Mouse (Mus musculus) adrenal gland, adult 18-20 months (tissue): ENCODE data around the gene Saxo2. TPM values are rescaled to one million over a fixed set of nuclear protein-coding genes. Genes with fewer than 3 reads are reported as not detected.

Source experiments
- DNase-seq, 2 experiments: peaks; one replicate each; pipeline ENCODE4 v3.0.0; 2021 to 2022; ENCODE audit warnings: low spot score in 2 of 2
- long read RNA-seq, 2 experiments: library from polyadenylated mRNA; stranded (forward); transcript quantifications; one replicate each; pipeline ENCODE4 v2.0.0; 2021
- total RNA-seq, 2 experiments: library from RNA; stranded (reverse); gene quantifications; 1 replicate in 1 of 2; 2 replicates in 1 of 2; pipeline ENCODE4 v1.2.3; 2021

Saxo2 gene
- total RNA-seq, result 1 to 10 TPM; 2.2 to 2.3 TPM
- long read RNA-seq, experiment 1, partial matches to known transcripts, result 0 of 1 reads
- long read RNA-seq, experiment 1, other reads (novel, unspliced or antisense), result 0 of 1 reads
- long read RNA-seq, experiment 2, partial matches to known transcripts, result 0 of 1 reads
- long read RNA-seq, experiment 2, other reads (novel, unspliced or antisense), result 1 of 1 reads

DNA sequence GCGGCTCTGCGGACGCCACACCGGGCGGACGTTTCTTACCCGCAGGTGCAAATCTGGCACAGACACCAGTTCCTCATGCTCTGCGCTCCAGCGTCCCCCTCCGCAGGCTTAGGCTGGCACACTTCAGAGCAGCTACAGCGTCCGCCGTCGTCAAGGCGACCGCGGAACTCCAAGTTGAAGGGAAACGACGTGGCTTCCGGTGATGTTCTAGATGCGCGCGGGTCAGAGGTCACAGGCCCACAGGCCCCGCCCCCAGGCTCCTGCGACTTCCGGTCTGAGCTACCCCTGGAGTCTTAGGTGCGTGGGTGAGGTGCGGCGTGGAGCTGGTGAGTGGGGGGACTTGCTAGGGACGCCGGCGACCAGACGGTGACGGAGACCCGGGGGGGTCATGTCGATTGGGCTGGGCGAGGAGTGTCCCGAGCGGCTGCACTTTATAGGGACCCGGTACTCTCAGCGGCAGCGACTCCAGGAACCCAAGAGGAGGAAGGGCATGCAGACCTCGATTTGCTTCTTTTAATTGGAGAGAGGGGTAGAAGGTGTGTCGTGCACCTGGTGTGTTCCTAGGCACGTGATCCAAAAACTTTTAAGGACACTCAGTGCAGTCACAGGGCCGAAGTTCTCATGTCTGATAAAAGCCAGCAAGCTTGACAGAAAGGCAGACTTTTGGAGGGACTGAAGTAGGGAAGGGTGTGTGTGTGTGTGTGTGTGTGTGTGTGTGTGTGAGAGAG, at the start of gene Saxo2, which contains the start of gene Efl1:
Saxo2 (minus strand) TSS at position 176 of the 728 bp plus-strand sequence.
Efl1 (plus strand) TSS at position 262 of the 728 bp plus-strand sequence.
- DNase-seq, result peak; percentile 93 to 95

GRCm38 (mm10) chr7:82697668-82698067, 49.3 kb upstream of the Saxo2 start:
- DNase-seq, result no peak

DNA sequence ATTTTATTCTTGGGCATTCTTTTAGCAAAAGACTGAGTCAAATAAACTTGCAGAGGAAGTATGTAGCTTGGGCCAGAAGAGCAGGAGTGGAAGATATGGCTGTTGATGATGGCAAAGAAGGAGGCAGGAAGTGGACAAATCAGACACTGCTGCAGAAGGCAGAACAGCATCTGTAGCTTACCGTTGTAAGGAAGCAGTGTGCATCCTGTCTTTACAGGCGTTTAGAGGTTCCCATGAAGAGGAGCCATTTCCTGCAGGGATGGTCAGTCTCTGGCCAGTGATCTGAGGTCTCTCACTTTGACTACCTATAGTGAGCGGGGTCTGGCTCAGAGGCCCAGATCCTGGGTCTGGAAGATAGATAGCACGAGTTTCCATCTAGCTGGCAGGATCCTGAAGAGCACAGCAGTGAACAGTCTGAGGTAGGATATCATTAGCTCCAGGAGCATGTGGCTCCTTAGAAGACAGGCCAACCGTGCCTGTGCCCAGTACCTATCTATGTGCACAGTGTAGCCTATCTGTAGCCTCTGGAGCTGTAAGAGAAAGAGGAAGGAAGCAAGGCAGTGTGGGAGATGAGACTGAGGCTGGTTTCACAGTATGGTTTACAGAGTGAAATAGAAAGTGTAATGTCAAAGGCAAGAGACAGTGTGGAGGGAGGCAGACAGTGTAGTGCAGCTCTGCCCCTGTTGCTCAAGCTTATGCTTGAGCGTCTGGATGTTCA, 42.9 kb upstream of the Saxo2 start:
- DNase-seq, result no peak

DNA sequence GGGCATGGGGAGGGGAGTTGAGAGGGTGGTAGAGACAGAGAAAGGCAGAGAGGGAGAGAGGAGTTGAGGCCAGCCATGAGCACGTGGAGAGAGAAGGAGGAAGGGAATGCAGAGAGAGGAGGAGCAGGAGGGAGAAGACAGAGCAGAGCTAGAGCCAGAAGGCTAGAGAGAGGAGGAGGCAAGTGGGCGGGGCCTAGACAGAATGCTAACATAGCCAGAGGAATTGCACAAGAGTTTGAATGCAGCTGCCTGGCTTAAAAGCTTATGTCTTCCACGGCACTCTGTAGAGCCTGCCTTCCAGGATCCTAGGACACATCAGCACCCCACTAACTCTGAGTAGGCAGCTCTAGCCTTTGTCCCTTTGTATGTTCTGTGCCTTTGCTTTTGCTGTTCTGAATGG, 40.4 kb upstream of the Saxo2 start:
- DNase-seq, result peak; percentile 9 to 26

DNA sequence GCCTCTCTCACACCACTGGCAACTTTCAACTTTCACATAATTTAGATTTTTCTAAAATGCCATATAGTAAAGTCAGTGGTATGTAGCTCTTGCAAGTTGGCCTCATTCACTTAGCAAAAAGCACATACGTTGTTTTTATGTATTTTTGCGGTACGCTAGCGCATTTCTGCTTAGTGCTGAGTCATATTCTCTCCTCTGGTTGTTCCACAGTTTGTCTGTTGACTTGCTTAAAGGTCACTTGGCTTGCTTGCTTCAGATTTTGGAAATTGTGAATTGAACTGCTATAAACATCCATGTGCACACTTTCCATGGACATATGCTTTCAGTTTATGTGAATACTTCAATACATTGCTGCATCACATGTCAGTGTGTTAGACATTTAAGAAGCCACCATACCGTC, 31.6 kb upstream of the Saxo2 start:
- no peak for DNase-seq

- DNase-seq, result no peak
Observed at GRCm38 (mm10) chr7:82676834-82677233, 28.5 kb upstream of the Saxo2 start.

DNA sequence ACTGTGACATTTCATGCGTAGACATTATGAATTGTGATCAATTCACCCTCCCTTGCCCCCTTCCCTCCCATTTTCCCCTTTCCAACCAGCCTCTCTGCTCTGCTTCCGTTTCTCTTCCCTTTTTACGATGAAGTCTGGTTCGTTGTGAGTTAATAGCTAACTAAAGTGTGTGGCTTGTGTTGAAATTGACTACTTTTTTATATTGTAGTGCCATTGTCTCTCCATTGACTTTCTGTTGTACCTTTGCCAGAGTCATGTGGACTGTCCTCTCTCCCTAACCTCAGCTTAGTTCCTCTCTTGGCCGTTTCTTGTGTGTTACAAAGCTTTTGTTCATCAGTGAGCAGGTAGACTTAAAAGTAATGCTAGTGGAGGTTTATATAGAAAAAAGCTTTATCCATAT, 27.7 kb upstream of the Saxo2 start:
- DNase-seq, result no peak

GRCm38 (mm10) chr7:82664604-82665003, 16.3 kb upstream of the Saxo2 start:
- DNase-seq, result no peak

DNA sequence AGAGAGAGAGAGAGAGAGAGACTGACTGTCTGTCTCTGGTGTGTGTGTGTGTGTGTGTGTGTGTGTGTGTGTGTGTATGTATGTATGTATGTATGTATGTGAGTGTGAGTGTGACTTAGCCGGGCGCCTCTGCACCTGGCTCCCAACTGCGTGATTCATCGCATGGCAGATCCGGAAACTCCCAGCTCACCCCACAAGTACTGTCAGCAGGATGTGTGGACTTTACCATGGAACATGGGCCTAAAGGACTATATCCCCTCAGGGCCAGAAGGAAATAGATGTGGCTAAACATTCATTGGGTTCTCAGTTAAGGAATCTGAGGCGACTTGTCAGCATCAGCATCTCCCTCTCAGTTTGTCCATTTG, 735 bp upstream of the Saxo2 start:
- no peak for DNase-seq

- DNase-seq, result no peak
Observed at GRCm38 (mm10) chr7:82647909-82648308, 419 bp downstream of the Saxo2 start.

DNA sequence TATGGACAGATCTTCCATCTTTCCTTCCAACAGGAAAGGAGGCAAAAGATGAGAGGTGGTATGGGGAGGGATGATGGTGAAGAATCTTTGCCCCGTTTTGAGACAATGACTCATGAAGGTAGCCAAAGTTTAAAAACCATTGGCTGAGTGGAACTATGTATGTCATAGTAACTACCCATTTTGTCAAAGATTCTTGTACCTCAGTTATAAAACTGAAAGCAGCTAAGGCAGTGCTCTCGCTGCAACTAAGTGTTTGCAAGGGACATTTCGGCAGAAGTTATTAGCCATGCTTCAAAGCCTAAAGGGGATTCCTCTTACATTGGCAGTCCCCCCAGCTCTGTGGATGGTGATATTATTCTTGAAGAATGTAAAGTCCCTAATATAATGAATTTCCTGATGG, 1.1 kb downstream of the Saxo2 start:
- no peak for DNase-seq

DNA sequence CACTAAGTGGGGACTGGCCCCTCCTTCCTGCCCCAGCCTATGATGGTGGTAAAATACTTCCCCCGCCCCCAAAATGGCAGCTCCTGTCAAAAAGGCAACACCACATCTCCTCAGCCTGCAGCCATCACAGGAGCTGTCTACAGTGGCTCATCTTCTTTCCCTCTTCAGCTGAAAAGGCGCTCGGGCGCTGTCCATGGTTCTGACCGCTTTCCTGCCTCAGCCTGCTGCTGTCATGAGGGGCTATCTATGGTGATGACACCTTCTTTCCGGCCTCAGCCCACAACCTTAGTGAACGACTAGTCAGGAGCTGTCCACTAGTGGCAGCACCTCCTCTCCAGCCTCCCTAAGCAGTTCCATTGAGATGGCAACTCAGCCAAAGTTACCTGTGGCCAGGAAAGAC, 23.0 kb downstream of the Saxo2 start:
- peak; percentile 28 to 36 for DNase-seq

DNA sequence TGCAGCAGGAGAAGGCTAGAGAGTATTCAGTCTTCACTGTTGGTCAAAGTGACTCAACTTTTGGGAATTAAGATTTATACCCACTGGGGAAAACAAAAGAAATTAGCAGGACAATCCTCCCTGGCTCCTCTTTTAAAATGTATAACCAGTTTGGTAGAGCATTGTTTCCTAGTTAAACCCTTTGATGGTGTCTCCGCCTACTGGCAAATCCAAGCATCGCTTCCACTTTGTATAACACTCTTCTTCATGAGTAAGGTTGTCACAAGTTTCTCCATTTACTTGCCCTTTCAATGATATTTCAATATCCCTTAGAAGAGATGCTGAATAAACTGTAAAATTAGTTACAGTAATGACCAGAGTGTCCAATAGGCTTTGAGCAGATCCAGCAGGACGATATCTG, 38.7 kb downstream of the Saxo2 start:
- DNase-seq, result no peak

DNA sequence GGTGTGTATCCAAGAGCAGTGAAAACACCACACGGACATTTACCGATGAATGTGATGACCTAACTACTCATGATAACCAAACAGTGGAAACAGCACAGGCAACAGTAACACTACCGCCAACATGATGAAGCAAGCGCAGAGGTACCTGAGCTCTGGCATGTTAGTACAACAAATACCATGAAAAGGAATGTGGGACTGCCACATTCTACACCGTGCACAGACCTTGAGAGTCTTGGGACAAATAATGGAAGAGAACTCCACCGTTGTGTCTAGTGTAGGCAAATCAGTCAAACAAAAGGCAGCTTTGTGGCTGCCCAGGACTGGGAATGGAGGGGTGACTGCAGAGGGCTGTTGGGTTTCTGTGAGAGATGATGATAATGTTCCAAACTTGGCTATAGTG, 42.9 kb downstream of the Saxo2 start:
- no peak for DNase-seq

- no peak for DNase-seq
Observed at GRCm38 (mm10) chr7:82602008-82602407, 46.3 kb downstream of the Saxo2 start.

DNA sequence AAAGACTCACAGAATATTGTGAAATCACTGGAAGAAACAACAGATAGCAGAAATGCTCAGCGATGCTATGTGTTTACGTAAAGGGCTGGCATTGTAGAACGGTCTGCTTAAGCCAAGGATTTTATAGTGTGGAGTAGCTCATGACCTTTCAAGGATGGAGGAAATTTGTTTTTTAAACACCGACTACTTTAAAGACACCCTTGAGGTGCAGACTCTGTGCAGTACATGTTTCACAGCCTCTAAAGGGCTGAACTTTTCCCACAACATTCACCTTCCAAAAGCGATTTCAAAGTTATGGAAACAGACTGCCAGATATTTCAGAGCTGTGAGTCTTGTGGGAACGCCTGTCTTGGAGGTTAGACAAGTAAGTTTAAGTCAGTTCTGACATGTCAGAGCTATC, 57.4 kb downstream of the Saxo2 start:
- no peak for DNase-seq

Other genes starting within 250 kb of the Saxo2 start
- 10 to 100 TPM; 17.3 to 17.8 TPM for gene Efl1, start 86 bp upstream of the Saxo2 start, total RNA-seq
- 1 to 10 TPM; 1.2 to 1.4 TPM for gene Mex3b, start 218.8 kb upstream of the Saxo2 start, total RNA-seq